Mouse (Mus musculus) hindbrain, embryonic 15.5 days (tissue): ENCODE data around the gene Tent5c. TPM values are rescaled to one million over a fixed set of nuclear protein-coding genes. Genes with fewer than 3 reads are reported as not detected.

ENCODE experiments used
- ATAC-seq: fragments of 200-750 bp; cut with Nextera tagmentation; 2 replicates; pipeline ENCODE4 v1.8.0; 2017; ENCODE audit warnings: low read depth, moderate number of reproducible peaks, moderate TSS enrichment; ENCODE audit not compliant: low FRiP score
- H3K27ac ChIP-seq: fragments of 300-500 bp; sonication (generic); replicated peaks from 2 replicates; pipeline ENCODE4 v1.5.1; 2015; ENCODE audit warnings: mild to moderate bottlenecking, inconsistent platforms
- H3K27me3 ChIP-seq: fragments of 300-500 bp; sonication (generic); 2 replicates; pipeline ENCODE4 v1.6.1; 2015; ENCODE audit warnings: control low read depth, inconsistent platforms
- H3K36me3 ChIP-seq: fragments of 300-500 bp; sonication (generic); 2 replicates; pipeline ENCODE4 v1.6.1; 2015; ENCODE audit warnings: control low read depth, inconsistent platforms
- H3K4me1 ChIP-seq: fragments of 300-500 bp; sonication (generic); replicated peaks from 2 replicates; pipeline ENCODE4 v1.6.1; 2015; ENCODE audit warnings: control low read depth, inconsistent platforms
- H3K4me2 ChIP-seq: fragments of 300-500 bp; sonication (generic); 2 replicates; pipeline ENCODE4 v1.6.1; 2015; ENCODE audit warnings: moderate library complexity, mild to moderate bottlenecking, inconsistent platforms
- H3K4me3 ChIP-seq: fragments of 300-500 bp; sonication (generic); 2 replicates; pipeline ENCODE4 v1.5.1; 2015; ENCODE audit warnings: mild to moderate bottlenecking, inconsistent platforms
- H3K9ac ChIP-seq: fragments of 300-500 bp; sonication (generic); 2 replicates; pipeline ENCODE4 v1.6.1; 2015; ENCODE audit warnings: inconsistent platforms
- H3K9me3 ChIP-seq: fragments of 300-500 bp; sonication (generic); 2 replicates; pipeline ENCODE4 v1.6.1; 2016; ENCODE audit warnings: control low read depth, inconsistent platforms
- WGBS: fragments of 180-500 bp; shearing (Covaris S2); methylation state at CpG from one replicate; pipeline ENCODE4 v1.1.7; 2015; 5-methylcytosine and 5-hydroxymethylcytosine counted together
- polyA plus RNA-seq: library from polyadenylated mRNA; unstranded; fragments of >200 nt; fragmentation: Nextera tagmentation; extraction: Ambion mirVana; gene quantifications from 2 replicates; pipeline ENCODE4 v1.2.1, GENCODE M21; 2015

Gene Tent5c
- polyA plus RNA-seq, 1 experiment from 2014 or later = 3.8 TPM

DNA sequence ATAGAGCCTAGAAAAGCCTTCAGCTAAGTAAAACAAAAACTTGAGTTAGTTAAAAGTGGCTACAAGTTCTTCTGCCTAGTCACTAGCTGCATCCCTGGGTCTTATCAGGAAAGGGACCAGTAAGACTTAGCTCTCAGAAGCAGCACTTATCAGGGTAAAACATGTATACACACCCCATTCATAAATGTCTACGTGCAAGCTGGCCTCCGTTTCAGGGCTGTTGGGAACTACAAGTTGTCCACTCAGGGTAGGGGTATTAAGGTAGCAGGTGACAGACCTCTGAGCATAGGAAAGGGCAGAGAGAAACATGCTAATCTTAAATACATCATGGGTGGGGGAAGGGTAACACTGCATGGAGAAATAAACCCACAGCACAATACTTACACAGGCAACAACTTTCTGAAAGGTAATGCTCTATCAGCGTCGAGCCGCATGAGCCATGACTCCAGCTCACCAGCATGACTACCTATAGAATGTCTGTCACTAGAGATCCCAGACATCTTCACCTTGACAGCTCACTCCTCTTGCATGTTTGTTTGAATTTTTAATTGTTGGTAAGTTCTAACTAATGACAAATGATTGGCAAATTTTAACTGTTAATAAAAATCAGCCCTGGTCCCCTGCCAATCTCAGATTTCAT lies 6.0 kb downstream of the Tent5c start:
- Histone ChIP-seq H3K36me3 (no peaks in the 10 kb centered on the region), H3K9ac (no peak overlapping the region), H3K9me3 (no peaks in the 10 kb centered on the region), H3K4me2 (no peak overlapping the region), H3K4me3 (no peak overlapping the region), H3K27ac (no peak overlapping the region), H3K27me3 (peaks cover 27% of the 10 kb centered on the region), H3K4me1 (peaks cover 5% of the 10 kb centered on the region)
- ATAC-seq = no peak
- WGBS = 94% methylated on average over 5 of the region's 5 CpGs

- Histone ChIP-seq H3K9ac (no peak overlapping the region), H3K4me2 (no peak overlapping the region), H3K9me3 (no peaks in the 10 kb centered on the region), H3K36me3 (no peaks in the 10 kb centered on the region), H3K27ac (no peak overlapping the region), H3K4me3 (no peak overlapping the region), H3K27me3 (peaks cover 21% of the 10 kb centered on the region), H3K4me1 (no peaks in the 10 kb centered on the region)
- 68% methylated on average over 7 of the region's 7 CpGs for WGBS
- ATAC-seq = no peak
These were observed 6.7 kb downstream of the Tent5c start for GRCm38 (mm10) chr3:100482324-100482911.

GRCm38 (mm10) chr3:100480251-100481005 lies 8.7 kb downstream of the Tent5c start:
- no peak overlapping the region for H3K9ac ChIP-seq
- H3K9me3 ChIP-seq = no peaks in the 10 kb centered on the region
- H3K36me3 ChIP-seq = no peaks in the 10 kb centered on the region
- no peak for ATAC-seq
- no peak overlapping the region for H3K27ac ChIP-seq
- H3K4me2 ChIP-seq = no peak overlapping the region
- H3K27me3 ChIP-seq = 0 out of 2 replicates have a peak, but pooled peaks cover 3% of the 10 kb centered on the region
- H3K4me1 ChIP-seq = no peaks in the 10 kb centered on the region
- WGBS = 87% methylated on average over 7 of the region's 7 CpGs
- no peak overlapping the region for H3K4me3 ChIP-seq

- no peak overlapping the region for H3K27ac ChIP-seq
- H3K4me2 ChIP-seq = no peak overlapping the region; the same call in 1 of the 2 replicates
- H3K4me1 ChIP-seq = peaks cover 7% of the 10 kb centered on the region; the same call in 1 of the 2 replicates
- H3K9ac ChIP-seq = no peak overlapping the region
- ATAC-seq = no peak
- H3K27me3 ChIP-seq = no peaks in the 10 kb centered on the region
- H3K36me3 ChIP-seq = no peaks in the 10 kb centered on the region
- no peaks in the 10 kb centered on the region for H3K9me3 ChIP-seq
- H3K4me3 ChIP-seq = no peak overlapping the region
- WGBS = 27% methylated on average over 8 of the region's 8 CpGs
These were observed 14.1 kb downstream of the Tent5c start for GRCm38 (mm10) chr3:100474950-100475472.

GRCm38 (mm10) chr3:100474536-100474935 lies 14.6 kb downstream of the Tent5c start:
- H3K9ac ChIP-seq = no peak overlapping the region
- no peak overlapping the region for H3K27ac ChIP-seq
- peaks cover 7% of the 10 kb centered on the region; the same call in 1 of the 2 replicates for H3K4me1 ChIP-seq
- peak; percentile 59; the same call in 1 of the 2 replicates for ATAC-seq
- WGBS = 25% methylated on average over 7 of the region's 7 CpGs
- H3K27me3 ChIP-seq = no peaks in the 10 kb centered on the region
- H3K36me3 ChIP-seq = no peaks in the 10 kb centered on the region
- H3K4me3 ChIP-seq = no peak overlapping the region
- H3K4me2 ChIP-seq = no peak overlapping the region; the same call in 1 of the 2 replicates
- no peaks in the 10 kb centered on the region for H3K9me3 ChIP-seq

DNA sequence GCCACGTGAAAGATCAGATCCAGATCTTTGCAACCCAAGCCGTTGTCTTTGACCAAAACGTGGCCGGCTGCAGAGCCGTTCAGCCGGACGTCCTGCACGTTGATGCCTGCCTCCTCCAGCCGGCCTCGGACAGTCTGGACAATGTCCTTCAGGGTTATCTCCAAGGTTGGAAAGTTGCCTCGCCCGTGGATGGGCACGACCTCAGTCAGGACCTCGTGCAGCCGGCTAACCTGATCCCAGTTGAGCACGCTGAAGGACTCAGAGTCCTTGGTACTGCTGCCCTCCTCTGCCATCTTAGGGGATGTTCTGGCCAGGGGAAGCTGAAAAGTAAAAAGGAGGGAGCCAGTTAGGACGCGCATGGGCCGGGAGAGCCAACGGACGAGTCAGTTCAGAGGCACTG lies 16.0 kb downstream of the Tent5c start:
- H3K36me3 ChIP-seq = no peaks in the 10 kb centered on the region
- H3K4me3 ChIP-seq = no peak overlapping the region
- H3K9me3 ChIP-seq = no peaks in the 10 kb centered on the region
- H3K4me1 ChIP-seq = peaks cover 7% of the 10 kb centered on the region; the same call in 1 of the 2 replicates
- no peak overlapping the region for H3K4me2 ChIP-seq
- no peak for ATAC-seq
- no peak overlapping the region for H3K9ac ChIP-seq
- 89% methylated on average over 21 of the region's 21 CpGs for WGBS
- H3K27ac ChIP-seq = no peak overlapping the region
- no peaks in the 10 kb centered on the region for H3K27me3 ChIP-seq

DNA sequence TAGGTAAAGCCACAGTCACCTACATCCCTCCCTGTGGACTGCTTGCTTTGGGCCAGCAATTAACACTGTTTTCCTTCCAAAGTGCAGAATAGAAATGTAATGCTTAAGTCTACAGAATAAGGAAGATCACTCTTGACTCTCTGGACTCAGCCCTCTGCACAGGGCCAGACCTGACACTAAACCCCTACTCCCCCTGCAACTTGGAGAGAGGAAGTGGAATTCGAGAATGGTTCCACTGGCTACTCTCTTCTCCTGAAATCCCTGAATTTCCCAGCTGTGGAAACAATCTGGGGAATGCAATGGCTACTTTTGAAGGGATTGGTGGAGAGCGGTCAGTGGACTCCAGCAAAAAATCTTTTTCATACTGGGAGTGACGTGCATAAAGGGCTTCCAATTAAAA lies 18.2 kb downstream of the Tent5c start:
- Histone ChIP-seq H3K4me2 (no peak overlapping the region), H3K36me3 (no peaks in the 10 kb centered on the region), H3K9ac (no peak overlapping the region), H3K4me3 (no peak overlapping the region), H3K4me1 (peaks cover 7% of the 10 kb centered on the region; the same call in 1 of the 2 replicates), H3K27ac (no peak overlapping the region), H3K9me3 (no peaks in the 10 kb centered on the region), H3K27me3 (no peaks in the 10 kb centered on the region)
- 80% methylated on average over 3 of the region's 3 CpGs for WGBS
- ATAC-seq = no peak

DNA sequence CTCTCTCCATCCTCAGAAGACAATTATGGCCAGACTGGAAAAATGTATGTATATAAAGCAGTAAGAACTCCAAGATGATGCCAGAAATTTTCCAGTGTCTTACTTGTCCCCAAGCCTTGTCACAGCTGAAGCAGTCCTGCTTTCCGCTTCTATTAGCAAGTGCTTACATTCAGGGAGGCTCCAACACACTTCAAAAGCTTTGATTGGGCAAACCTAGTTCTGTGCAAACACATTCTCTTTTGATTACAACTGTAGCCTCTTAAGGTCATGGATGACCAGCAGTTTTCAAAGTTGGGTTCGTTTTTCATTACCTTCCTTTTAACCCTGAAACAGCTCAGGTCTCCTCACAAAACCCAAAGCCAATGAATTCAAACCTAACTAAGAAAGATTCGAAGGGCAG lies 19.0 kb downstream of the Tent5c start:
- Histone ChIP-seq H3K4me1 (peaks cover 7% of the 10 kb centered on the region; the same call in 1 of the 2 replicates), H3K27me3 (no peaks in the 10 kb centered on the region), H3K4me2 (no peak overlapping the region), H3K36me3 (no peaks in the 10 kb centered on the region), H3K9ac (no peak overlapping the region), H3K27ac (no peak overlapping the region), H3K4me3 (no peak overlapping the region), H3K9me3 (no peaks in the 10 kb centered on the region)
- ATAC-seq = no peak
- WGBS = 88% methylated on average over 3 of the region's 3 CpGs

DNA sequence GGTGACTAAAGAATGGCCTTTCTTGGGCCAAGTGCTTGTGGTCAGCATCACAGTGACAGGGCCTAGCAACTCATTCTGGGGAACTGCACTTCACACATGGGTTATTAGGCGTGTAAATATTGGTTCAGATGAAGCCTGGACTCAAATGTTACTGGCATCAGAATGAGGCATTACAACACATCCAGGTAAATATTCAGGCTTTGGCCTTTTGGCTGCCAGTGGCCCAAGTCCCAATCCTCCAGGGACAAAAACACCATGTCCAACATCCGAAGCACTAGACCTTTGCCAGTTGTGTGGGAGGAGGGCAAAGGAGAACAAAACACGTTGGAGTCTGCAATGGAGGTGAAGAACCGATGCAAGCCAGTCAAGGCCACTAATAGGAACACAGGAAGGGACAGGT lies 22.6 kb downstream of the Tent5c start:
- WGBS = 83% methylated on average over 4 of the region's 4 CpGs
- ATAC-seq = no peak
- no peak overlapping the region for H3K4me3 ChIP-seq
- no peaks in the 10 kb centered on the region for H3K9me3 ChIP-seq
- peaks cover 15% of the 10 kb centered on the region for H3K4me1 ChIP-seq
- no peak overlapping the region for H3K27ac ChIP-seq
- H3K27me3 ChIP-seq = no peaks in the 10 kb centered on the region
- H3K4me2 ChIP-seq = no peak overlapping the region
- H3K9ac ChIP-seq = no peak overlapping the region
- no peaks in the 10 kb centered on the region for H3K36me3 ChIP-seq

- Histone ChIP-seq H3K27ac (no peak overlapping the region), H3K4me2 (no peak overlapping the region), H3K4me1 (peaks cover 15% of the 10 kb centered on the region), H3K9ac (no peak overlapping the region), H3K4me3 (no peak overlapping the region), H3K27me3 (no peaks in the 10 kb centered on the region), H3K9me3 (no peaks in the 10 kb centered on the region), H3K36me3 (no peaks in the 10 kb centered on the region)
- no peak for ATAC-seq
- WGBS = 91% methylated on average over 5 of the region's 5 CpGs
These were observed 24.5 kb downstream of the Tent5c start for GRCm38 (mm10) chr3:100464596-100464995.

- Histone ChIP-seq H3K4me3 (no peak overlapping the region), H3K27ac (no peak overlapping the region), H3K36me3 (no peaks in the 10 kb centered on the region), H3K4me2 (no peak overlapping the region), H3K4me1 (peaks cover 15% of the 10 kb centered on the region), H3K9ac (no peak overlapping the region), H3K9me3 (no peaks in the 10 kb centered on the region), H3K27me3 (no peaks in the 10 kb centered on the region)
- WGBS = 74% methylated on average over 2 of the region's 2 CpGs
- ATAC-seq = no peak
These were observed 25.2 kb downstream of the Tent5c start for GRCm38 (mm10) chr3:100463959-100464265.
